Mouse (Mus musculus) thymus, adult 18-20 months (tissue): ENCODE measurements around the gene Sfi1.
"Not testable (repeated sequence)": the region's sequence is repeated elsewhere in the genome, so short reads cannot be mapped to it uniquely, and the experiment has no call there.

Experiments
- DNase-seq, 2 experiments: peaks; one replicate each; pipeline ENCODE4 v3.0.0; 2022; ENCODE audit warnings: mixed read lengths in 2 of 2

Gene Sfi1

DNA sequence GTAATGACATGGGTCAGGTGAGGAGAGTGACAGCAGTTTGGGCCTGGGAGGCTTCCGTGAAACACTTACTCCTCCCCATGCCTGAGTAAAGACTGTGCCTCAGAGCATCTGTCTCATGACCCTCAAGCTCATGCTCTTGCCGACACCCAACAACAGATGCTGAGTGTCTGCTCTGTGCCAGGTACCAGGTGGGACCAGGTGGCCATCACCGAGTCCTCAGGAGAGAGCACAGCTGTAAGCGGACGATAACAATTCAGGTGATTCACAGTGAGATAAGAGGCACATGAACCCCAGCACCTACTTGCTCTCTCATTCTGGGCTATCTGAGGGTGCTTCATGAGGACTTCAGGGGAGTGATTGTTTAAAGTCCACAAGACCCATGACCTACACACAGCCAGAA, 50.9 kb downstream of the Sfi1 start:
- peak; percentile 75 to 85 for DNase-seq

DNA sequence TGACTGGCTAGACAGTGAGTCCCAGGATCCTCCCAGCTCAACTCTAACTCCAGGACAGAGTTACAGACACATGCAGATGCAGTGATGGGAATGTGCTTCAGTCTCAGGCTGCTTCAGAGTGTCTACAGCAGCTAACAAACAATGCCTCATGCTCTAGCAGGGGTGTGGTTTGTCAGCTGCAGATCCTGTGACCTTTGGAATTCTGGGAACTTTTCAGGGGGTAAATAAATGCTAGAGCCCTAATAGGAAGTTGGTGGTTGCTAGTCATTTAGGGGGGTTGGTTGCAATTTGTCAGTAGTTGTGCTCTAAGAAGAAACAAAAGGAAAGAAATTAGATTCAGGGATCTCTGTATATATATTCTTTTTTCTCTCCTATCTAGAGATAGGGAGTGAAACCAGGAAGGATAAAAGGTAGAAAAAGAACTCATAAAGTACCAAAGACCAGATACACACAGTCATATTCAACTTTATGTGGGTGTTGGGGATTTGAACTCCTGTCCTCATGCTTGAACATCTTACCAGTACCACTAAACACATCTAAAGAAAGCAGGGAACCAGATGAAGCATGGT, 52.2 kb downstream of the Sfi1 start:
- DNase-seq: not testable (repeated sequence)

DNA sequence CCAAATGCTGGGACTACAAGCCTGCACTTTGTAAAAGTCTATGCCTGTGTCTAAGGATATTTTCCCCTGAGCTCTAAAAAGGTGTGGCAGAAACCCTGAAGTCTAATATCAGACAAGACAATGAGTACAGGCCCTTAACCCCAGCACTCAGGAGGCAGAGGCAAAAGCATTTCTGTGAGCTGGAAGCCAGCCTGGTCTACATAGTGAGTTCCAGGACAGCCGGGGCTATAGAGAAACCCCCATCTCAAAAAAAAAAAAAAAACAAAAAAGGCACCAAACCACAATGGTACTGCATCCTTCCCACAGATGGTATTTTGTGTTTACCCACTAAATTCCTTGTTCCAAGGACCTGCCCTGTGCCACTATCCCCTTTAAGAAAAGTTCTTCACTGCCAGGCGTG, 54.9 kb downstream of the Sfi1 start:
- peak in 1 of 2 experiments; percentile 54 for DNase-seq

DNA sequence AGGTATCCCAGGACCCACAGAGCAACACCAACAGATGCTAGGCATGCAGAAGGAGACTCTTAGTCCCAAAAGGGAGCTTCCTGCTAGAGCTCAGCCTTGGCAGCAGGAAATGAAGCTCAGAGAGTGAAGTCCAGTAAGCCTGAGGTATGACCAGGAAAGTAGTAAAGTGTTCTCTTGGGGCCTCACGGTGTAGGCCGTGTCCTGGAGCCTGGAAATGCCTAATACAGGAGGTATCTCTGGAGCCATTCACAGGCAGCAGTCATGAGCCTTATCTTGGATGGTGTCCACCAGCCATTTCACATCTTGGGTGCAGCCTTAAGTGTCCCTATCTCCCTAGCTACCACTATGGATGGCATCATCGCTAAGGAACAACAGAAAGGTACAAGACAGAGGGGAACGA, 56.0 kb downstream of the Sfi1 start:
- DNase-seq: peak in 1 of 2 experiments; percentile 53

DNA sequence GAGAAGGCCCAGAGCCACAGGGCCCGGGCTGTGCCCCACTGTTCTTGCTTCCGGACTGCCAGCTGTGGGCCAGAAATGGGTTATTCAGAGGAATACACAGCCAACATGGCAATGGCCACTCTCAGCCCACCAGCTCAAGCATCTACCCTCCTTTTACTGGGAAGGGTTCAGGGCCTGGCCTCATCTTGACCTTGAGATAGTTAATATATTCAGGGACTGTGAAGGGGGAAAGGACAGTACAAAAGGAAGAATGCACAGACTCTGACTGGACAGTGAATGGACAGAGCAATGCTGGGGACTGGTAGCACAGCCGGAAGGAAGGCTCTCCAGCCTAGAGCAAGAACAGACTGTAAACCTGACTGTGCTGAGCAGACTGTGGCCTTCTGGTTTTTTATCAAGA, 57.3 kb downstream of the Sfi1 start:
- DNase-seq: not testable (repeated sequence)

DNA sequence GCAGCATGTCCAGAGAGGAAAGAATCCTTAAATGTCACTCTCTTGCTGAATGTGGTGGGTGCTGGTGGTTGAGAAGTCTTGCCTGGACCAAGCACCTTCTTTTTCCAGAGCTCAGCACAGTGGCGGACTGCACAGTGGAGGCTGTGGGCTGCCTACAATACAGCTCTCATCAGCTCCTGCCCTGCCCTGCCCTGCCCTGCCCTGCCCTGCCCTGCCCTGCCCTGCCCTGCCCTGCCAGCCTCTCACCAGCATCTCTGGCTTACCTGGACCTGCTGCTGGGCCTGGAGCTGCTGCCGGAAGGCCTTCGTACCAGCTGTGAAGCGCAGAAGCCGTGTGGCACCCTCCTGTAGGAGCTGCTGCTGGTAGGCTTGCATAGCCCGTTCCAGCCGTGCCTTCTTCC, 57.9 kb downstream of the Sfi1 start:
- not testable (repeated sequence) for DNase-seq

DNA sequence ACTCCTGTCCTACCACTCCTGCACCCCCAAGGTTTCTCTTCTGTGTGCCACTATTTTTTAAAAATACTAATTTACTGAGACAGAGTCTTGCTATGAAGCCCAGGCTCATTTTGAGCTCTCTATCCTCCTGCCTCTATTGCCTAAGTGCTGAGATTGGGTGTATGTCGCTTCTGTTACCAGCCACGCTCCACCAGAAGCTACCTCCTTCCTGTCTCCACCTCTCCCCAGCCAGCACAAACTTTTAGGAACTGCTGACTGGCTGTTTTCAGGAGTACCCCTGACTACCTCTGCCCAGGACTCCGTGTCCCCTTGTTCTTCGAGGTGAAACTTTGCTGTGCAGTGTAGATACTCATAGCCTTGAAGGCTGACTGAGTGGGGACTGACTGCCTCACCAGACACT, 59.9 kb downstream of the Sfi1 start:
- not testable (repeated sequence) for DNase-seq

DNA sequence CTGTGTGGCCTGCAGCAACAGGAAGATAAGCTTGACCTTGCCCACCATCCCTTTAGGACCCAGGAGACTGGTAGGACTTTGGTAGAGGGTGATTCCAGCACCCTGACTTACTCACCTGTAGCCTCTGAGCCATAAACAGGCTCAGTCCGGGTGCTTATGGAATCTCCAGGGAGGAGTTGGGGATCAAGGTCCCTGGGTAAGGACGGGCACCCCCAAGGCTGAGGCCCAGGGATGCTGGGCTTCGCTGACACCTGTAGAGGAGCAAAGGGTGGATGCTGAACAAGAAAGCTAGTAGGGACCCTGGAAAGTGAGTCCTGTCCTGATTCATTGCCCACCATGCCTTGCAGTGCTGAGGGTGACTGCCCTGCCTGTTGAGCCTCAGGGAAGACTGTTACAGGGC, 60.3 kb downstream of the Sfi1 start:
- not testable (repeated sequence) for DNase-seq

DNA sequence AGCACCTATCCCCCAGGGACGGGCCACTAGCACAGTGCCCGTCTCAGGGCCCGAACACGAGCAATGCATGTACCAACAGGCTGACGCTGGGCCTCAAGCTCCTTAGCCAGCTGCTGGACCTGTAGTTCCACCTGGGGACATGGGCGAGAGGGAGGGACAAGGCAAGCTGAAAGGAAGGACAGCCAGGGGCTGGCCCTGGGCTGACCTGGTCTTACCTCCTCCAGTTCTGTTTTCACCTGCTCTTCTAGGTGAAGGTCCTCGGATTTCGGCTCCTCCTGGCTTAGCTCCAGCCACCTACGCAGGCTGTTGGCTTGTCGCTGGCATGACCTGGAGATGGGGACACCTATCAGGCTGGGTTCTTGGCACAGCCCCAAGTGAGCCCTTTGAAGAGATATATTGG, 61.3 kb downstream of the Sfi1 start:
- peak; percentile 64 to 67 for DNase-seq

DNA sequence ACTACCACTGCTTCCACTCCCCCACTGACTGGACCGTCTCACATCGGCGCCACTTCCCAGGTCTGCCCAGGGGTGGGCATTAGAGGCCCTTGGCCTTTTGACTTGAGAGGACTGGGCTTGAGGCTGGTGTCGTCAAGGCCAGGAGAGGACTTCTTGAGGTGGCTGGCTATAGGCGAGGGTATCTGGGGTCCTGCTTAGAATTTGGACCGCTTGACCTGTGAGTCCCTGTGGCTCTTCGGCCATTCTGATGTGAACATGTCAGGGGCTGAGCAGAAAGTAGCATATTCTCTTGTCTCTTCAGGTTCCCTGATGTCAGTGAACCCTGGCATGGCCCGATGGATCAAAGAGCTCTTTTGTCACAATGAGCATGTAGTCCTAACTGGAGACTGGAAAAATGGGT, 63.4 kb downstream of the Sfi1 start:
- peak; percentile 77 to 85 for DNase-seq

DNA sequence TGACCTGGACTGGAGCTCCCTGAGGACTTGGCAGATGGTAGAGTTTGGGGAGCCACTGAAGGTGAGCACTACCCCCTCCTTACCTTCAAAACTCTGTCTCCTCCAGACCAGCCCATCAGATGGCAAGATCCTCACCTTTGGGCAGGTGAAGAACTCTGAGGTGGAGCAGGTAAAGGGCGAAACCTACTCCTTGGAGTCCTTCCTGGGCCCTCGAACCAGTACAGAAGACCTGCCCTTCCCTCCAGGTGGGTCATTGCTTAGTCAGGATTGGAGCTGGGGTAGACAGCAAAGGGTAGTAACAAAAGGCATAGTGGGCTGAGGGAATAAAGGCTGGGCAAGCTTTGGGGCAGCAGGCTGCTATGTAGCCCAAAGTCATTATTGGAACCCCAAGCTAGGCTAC, 64.0 kb downstream of the Sfi1 start:
- not testable (repeated sequence) for DNase-seq

DNA sequence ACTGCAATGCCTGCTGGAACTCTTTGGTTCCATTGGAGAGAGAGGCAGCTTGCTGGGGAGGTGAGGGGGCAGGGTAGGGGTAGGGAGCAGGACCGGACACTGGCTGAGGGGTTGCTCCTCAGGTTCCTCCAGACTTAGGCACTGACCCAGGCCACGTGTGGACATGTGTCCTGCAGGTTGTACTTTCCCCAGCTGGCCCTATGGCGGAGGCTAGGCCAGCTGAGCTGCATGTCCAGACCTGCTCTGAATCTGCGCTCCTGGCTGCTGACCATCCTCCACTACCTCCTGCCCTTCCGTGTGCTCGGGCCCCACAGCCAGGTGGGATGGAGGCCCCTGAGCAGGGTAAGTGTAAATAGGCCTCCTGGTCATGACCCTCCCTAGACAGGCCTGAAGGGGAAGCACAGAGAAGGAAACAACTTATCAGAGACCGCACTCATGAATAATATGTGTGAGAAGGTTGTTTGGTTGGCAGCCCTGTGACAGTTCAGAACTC, 65.9 kb downstream of the Sfi1 start:
- peak; percentile 49 for DNase-seq

DNA sequence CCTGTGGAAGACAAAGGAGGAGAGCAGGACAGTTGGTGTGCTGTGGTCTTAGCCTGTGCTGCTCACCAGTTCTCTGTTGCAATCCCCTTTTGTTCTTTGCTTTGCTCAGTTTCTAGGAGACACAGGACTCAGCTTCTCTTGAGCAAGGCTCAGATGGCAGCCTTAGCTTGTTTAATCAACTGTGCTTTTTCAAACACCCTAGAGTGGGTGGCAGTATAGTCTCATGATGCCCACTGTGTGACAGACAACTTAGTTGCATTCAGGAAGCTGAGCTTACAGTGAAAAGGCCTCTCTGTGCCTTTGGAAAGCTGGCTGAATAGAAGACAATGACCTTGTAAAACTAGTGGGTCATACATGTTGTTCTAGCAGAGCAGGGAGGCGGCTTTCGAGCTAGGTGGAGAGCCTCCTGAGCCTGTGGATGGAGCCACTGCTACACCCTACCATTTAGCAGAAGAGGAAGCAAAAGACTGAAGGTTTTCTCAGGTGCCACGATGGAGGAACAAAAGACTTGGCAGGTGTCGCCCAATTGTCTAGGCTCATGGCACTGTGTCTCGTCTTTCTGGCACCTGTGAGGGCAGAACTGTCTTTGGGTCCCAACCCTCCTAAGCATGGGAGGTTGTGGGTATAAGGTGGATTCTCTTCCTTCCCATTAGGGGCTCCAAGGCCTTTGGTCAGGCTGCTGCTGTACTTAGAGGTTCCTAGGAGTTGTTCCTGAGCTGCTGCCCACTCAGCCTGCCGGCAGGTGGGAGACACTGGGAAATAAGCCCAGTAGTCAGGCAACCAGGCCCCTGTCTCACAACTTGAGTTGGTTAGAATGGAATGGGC, 66.6 kb downstream of the Sfi1 start:
- DNase-seq: peak; percentile 91 to 93

DNA sequence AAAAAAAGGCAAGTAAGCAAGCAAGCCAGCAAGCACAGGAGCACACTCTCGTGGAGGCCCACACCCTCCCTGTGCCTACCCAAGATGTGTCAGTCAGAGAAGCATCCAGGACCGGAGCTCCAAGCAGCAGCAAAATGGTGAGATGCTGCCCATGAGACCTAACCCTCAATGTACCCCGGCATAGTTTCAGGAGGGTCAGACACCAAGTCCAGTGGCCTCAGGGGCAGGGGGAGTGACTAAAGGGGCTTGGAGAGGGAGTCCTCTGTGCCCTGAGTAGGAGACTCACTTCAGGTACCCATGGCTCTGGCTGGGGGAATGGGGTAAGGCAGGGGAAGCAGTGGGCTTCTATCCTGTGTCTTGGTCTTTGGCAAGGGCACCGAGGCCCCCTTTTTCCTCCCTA, 67.3 kb downstream of the Sfi1 start:
- DNase-seq: peak in 1 of 2 experiments; percentile 12

DNA sequence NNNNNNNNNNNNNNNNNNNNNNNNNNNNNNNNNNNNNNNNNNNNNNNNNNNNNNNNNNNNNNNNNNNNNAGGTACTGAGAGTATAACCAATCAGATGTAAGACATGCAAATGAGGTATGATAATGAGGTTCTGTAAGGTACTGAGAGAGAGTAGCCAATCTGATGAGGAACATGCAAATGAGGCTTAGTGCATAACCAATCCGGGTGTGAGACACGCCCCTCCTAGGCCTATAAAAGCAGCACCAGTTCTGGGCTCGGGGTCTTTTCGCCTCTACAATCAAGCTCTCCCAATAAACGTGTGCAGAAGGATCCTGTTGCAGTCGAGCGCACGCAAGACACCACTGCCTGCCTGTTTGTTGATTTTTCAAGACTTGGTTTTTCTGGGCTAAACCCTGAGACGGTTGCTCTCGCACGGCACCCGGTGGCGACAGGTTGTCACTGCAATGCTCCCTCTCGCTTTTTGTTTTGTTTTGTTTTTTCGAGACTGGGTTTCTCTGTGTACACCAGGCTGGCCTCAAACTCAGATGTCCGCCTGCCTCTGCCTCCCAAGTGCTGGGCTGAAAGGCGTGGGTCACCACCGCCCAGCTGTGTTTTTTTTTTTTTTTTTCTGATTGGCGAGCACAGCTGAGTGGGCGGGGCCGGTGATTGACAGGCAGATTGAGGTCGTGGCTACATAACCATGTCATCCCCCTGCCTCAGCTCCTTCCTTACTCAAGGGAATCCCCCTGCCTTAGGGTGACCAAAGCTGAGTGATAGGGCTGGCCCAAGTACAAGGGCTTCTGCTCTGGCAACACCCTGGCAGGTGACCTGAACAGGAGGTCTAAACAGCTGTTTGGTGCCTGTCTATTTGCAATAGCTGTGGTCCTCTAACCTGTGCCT, 68.1 kb downstream of the Sfi1 start:
- DNase-seq: peak; percentile 19 to 23

DNA sequence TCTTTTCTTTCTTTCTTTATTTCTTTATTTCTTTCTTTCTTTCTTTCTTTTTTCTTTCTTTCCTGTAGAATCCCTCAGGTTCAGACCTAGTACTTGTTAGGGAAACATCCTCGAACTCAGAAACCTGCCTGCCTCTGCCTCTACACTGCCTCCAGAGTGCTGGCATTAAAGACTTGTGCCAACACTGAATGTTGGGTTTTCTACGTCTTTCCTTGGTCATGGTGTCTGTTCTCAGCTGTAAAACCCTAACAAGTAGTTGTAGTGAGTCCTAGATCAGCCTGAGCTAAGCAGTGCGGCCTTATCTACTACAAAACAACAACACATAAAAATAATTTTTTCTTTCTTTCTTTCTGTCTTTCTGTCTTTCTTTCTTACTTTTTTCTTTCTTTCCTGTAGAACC, 78.9 kb downstream of the Sfi1 start:
- no peak for DNase-seq

DNA sequence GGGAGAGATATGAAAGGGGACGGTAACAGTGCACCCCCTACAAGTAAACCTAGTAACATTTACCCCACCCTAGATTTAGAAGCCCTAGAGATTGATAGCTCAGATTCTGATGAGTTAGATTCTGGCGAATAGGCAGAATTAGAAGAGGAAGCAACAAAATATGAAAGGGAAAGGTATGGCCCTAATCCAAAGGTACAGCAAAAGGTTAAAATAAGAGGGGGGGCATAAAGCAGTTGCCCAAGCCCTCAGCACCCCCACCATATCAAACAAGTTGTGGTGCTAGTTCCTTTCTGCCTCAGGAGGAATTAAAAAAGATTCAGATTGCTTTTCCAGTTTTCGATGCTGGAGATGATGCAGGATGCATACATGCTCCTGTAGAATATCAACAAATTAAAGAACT, 87.1 kb downstream of the Sfi1 start:
- DNase-seq: no peak

DNA sequence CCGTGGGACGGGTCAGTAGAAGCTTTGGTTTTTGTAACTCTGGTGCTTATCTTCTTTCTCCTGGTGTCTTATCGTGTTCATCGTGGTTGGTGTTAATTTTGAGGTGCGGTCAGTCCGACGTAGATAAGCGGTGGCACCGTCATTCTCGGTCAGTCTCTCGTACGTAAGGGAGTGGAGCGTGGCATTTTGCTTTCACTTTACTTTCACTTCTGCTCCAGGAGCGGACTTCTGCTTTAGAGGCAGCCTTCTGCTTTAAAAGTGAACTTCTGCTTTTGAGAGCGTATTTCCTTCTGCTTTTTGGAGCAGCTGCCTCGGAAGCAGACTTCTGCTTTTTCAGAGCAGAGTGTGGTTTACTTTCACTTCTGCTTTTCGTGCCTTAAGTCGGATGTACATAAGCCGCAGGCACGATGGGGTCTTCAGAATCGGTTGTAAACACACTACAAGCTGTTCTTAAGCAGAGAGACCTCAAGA, 88.0 kb downstream of the Sfi1 start:
- peak; percentile 16 to 55 for DNase-seq

DNA sequence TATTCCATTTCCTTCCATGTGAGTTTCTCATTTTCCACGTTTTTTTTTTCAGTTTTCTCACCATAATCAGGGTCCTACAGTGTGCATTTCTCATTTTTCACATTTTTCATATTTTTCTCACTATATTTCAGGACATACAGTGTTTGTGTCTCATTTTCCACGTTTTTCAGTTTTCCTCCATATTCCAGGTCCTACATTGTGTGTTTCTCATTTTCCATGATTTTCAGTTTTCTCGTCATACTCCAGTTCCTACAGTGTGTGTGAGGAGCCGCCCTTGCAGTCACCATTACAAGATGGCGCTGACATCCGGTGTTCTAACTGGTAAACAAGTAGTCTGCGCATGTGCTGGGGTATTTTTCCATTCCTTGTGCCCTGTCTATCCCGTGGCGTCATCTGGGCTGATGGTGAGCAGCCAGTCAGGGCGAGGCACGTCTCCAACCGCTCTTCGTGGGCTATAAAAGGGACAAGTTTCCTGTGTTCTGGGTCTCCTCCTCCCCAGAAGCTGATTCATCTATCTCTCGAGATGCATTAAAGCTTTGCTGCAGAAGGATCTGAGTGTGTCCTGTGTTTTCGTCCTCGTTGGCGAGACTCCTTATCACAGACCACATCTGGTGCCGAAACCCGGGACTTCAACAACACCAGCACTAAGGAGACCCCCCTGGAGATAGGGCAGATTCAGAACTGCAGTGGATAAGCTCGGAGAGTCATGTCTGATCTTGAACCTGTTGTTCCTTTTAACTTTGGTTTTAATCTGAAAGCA, 88.6 kb downstream of the Sfi1 start:
- peak; percentile 78 to 91 for DNase-seq

DNA sequence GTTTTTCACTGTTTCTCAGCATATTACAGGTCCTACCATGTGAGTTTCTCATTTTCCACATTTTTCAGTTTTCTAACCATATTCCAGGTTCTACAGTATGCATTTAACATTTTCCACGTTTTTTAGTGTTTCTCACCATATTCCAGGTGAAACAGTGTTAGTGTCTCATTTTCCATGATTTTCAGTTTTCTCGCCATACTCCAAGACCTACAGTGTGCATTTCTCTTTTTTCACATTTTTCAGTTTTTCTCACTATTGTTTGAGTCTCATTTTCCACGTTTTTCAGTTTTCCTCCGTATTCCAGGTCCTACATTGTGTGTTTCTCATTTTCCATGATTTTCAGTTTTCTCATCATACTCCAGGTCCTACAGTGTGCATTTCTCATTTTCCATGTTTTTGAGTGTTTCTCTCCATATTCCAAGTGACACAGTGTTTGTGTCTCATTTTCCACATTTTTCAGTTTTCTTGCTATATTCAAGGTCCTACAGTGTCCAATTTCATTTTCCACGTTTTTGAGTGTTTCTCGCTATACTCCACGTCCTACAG, 89.6 kb downstream of the Sfi1 start:
- no peak for DNase-seq

DNA sequence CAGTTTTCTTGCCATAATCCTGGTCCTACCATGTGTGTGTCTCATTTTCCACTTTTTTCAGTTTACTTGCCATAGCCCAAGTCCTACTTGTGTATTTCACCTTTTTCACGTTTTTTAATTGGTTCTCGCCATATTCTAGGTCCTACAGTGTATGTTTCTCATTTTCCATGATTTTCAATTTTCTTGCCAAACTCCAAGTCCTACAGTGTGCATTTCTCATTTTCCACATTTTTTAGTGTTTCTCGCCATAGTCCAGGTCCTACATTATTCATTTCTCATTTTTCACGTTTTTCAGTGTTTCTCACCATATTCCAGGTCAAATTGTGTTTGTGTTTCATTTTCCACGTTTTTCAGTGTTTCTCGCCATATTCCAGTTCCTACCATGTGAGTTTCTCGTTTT, 90.6 kb downstream of the Sfi1 start:
- not testable (repeated sequence) for DNase-seq

DNA sequence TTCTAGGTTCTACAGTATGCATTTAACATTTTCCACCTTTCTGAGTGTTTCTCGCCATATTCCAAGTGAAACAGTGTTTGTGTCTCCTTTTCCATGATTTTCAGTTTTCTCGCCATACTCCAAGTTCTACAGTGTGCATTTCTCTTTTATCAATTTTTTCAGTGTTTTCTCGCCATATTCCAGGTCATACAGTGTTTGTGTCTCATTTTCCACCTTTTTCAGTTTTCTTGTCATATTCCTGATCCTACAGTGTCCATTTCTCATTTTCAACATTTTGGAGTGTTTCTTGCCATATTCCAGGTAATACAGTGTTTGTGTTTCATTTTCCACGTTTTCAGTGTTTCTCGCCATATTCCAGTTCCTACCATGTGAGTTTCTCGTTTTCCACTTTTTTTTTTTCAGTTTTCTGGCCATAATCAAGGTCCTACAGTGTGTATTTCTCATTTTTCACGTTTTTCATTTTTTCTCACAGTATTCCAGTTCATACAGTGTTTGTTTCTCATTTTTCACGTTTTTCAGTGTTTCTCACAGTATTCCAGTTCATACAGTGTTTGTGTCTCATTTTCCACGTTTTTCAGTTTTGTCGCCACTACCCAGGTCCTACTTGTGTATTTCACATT, 91.3 kb downstream of the Sfi1 start:
- DNase-seq: no peak
